Mouse (Mus musculus): ENCODE data around the gene Pgap1. TPM values are rescaled to one million over a fixed set of nuclear protein-coding genes. Genes with fewer than 3 reads are reported as not detected.

Gene Pgap1
- polyA plus RNA-seq (2017; shearing (Covaris generic)), result 15.2 TPM

DNA sequence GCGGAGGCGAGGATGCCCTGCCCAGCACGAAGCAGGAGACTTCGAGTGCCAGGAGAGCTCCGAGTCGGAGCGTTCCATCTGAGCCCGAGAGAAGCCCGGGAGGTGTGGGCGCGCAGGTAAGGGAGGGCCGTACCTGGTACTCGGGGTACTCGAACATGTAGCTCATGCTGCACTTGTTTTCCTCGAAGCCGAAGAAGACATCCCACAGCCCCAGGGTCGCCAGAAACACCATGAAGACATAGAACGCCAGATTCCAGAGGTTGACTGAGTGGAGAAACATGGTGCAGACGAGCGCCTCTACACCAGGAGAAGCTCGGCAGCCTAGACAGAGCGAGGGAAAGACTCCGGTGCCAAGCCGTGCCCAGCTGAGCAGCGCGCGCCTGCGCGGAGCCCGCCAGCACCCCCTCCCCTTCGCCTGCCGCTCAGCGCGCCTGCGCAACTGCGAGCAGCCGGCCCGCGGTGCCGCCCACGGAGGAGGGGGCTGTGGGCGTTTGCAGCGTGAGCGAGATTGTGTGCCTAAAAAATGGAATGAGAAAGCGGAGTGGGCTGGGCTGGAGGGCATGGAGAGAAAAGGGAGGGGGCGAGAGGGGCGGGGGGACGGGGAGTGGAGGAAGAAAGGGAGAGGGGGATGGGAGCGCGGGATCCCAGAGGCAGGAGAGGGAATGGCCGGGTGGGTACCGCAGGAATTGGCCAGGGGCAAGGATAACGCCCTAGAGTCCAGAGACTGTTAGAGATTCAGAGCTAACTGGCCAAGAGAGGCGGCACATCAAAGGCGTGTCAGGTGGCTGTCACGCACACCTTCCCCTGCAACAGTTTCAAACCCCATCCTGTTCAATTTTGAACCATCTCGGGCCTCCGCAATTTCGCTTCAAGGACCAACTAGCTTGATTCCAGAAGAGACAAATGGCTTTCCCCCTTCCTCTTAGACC lies at the start of gene Pgap1:
Pgap1 (minus strand) TSS at position 384 of the 929 bp plus-strand sequence.

DNA sequence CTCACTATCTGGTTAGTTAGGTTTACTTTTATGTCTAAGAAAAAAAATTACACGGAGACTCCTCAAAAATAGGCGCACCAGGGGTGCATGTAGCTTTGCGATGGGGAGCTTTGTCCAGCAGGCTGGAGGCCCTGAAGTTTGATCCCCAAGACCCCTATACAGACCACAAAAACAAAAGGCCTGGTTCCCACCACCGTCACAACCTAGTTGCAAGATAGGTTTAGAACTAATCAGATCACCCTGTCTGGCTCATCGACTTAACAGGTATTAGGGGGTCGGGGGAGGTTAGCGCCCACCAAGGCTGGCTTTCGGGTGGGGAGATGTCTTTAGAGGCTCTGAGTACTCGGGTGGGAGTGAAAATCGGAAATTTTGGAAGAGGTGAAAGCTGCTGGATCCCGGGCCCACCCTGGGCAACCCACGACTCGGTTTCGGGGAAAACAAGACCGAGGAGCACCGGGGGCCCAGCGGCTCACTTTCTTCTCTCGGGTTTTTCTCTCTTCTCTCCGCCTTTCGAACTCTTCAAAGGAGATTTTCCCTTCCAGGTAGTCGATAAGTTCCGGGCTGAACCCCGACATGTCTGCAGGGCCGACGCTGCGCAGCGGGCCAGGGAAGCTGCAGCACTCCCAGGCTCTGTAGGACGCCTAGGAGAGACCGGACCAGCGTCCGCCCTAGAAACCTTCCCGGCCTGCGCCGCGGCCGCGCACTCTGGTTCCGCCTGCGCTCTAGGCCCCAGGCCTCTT lies 119.0 kb downstream of the Pgap1 start, which contains the start of gene Gtf3c3:
Gtf3c3 (minus strand) TSS at position 632 of the 740 bp plus-strand sequence.

Other genes with a start within 250 kb of the Pgap1 start
- 22.4 TPM for gene Gtf3c3, start 118.7 kb downstream of the Pgap1 start, polyA plus RNA-seq (2017; shearing (Covaris generic))